Mouse (Mus musculus) retina, postnatal 1 day (tissue): Measurements from ENCODE around the gene Gm13290.
"Not testable (repeated sequence)": the region's sequence is repeated elsewhere in the genome, so short reads cannot be mapped to it uniquely, and the experiment has no call there.

Experiments
- DNase-seq: peaks from one replicate; pipeline ENCODE4 v3.0.0-alpha.2; 2012

Gene Gm13290

DNA sequence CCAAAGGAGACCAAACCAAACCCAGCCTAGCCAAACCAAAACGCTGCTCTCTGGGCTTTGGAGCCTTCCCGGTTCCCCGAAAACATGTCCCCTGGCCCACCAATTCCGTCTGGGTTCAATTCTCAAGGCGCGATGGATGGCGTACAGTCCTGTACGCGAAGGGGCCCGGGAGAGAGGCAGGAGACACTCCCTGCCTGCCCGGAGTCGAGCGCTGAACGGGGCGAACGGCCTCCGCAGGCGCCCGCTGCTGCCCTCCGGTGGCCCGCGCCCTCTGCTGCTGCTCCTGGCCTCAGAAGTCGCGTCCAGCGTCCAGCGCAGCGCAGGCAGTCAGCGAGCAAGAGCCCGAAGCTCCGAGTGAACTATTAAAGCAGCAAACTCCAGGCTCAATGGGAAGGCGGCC is 8.7 kb downstream of the Gm13290 start:
- DNase-seq: not testable (repeated sequence)

DNA sequence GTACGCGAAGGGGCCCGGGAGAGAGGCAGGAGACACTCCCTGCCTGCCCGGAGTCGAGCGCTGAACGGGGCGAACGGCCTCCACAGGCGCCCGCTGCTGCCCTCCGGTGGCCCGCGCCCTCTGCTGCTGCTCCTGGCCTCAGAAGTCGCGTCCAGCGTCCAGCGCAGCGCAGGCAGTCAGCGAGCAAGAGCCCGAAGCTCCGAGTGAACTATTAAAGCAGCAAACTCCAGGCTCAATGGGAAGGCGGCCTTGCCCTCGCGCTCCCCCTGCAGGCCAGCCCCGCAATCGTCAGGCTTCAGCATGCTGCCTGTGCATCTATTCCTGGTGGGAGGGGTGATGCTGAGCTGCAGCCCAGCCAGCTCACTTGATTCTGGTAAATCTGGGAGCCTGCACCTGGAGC is 11.8 kb downstream of the Gm13290 start, which contains the start of gene Gm13276:
TSS of gene Gm13276 (plus strand) at position 301 of the 400 bp plus-strand sequence.
- not testable (repeated sequence) for DNase-seq

DNA sequence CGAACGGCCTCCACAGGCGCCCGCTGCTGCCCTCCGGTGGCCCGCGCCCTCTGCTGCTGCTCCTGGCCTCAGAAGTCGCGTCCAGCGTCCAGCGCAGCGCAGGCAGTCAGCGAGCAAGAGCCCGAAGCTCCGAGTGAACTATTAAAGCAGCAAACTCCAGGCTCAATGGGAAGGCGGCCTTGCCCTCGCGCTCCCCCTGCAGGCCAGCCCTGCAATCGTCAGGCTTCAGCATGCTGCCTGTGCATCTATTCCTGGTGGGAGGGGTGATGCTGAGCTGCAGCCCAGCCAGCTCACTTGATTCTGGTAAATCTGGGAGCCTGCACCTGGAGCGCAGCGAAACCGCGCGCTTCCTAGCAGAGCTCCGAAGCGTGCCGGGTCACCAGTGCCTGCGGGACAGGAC is 14.8 kb downstream of the Gm13290 start, which contains the start of gene Gm13277:
TSS of gene Gm13277 (plus strand) at position 231 of the 400 bp plus-strand sequence.
- DNase-seq: not testable (repeated sequence)

DNA sequence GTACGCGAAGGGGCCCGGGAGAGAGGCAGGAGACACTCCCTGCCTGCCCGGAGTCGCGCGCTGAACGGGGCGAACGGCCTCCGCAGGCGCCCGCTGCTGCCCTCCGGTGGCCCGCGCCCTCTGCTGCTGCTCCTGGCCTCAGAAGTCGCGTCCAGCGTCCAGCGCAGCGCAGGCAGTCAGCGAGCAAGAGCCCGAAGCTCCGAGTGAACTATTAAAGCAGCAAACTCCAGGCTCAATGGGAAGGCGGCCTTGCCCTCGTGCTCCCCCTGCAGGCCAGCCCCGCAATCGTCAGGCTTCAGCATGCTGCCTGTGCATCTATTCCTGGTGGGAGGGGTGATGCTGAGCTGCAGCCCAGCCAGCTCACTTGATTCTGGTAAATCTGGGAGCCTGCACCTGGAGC is 17.6 kb downstream of the Gm13290 start, which contains the start of gene Gm13278:
TSS of gene Gm13278 (plus strand) at position 301 of the 400 bp plus-strand sequence.
- not testable (repeated sequence) for DNase-seq

DNA sequence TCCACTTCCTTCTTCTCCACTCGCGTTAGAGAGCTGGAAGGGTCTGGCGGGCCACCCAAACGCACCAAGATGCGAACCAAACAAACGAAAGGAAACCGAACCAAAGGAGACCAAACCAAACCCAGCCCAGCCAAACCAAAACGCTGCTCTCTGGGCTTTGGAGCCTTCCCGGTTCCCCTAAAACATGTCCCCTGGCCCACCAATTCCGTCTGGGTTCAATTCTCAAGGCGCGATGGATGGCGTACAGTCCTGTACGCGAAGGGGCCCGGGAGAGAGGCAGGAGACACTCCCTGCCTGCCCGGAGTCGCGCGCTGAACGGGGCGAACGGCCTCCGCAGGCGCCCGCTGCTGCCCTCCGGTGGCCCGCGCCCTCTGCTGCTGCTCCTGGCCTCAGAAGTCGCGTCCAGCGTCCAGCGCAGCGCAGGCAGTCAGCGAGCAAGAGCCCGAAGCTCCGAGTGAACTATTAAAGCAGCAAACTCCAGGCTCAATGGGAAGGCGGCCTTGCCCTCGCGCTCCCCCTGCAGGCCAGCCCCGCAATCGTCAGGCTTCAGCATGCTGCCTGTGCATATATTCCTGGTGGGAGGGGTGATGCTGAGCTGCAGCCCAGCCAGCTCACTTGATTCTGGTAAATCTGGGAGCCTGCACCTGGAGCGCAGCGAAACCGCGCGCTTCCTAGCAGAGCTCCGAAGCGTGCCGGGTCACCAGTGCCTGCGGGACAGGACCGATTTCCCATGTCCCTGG is 20.5 kb downstream of the Gm13290 start, which contains the start of gene Gm13275:
TSS of gene Gm13275 (plus strand) at position 552 of the 740 bp plus-strand sequence.
- not testable (repeated sequence) for DNase-seq

DNA sequence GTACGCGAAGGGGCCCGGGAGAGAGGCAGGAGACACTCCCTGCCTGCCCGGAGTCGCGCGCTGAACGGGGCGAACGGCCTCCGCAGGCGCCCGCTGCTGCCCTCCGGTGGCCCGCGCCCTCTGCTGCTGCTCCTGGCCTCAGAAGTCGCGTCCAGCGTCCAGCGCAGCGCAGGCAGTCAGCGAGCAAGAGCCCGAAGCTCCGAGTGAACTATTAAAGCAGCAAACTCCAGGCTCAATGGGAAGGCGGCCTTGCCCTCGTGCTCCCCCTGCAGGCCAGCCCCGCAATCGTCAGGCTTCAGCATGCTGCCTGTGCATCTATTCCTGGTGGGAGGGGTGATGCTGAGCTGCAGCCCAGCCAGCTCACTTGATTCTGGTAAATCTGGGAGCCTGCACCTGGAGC is 23.5 kb downstream of the Gm13290 start, which contains the start of gene Gm13279:
TSS of gene Gm13279 (plus strand) at position 301 of the 400 bp plus-strand sequence.
- not testable (repeated sequence) for DNase-seq

DNA sequence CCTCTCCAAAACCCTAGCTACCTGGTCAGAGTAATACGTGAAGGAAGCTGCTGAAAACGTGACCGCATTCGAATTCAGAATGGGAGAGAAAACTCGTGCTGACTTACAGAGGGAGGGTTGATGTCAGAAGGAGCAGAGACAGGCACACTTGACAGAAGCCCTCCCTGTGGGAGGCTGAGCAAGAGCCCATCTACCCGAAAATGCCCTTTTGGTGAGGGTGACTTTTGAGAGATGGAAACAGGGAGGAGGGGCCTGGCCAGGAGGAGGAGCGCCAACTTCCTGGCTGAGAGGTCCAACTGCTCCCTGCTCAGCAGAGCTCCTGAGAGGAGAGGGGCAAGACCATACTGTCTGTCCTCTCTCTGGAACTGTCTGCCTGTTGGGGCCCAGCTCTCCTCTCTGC is 25.7 kb downstream of the Gm13290 start, which contains the start of gene Gm13285:
TSS of gene Gm13285 (plus strand) at position 301 of the 400 bp plus-strand sequence.
- not testable (repeated sequence) for DNase-seq

DNA sequence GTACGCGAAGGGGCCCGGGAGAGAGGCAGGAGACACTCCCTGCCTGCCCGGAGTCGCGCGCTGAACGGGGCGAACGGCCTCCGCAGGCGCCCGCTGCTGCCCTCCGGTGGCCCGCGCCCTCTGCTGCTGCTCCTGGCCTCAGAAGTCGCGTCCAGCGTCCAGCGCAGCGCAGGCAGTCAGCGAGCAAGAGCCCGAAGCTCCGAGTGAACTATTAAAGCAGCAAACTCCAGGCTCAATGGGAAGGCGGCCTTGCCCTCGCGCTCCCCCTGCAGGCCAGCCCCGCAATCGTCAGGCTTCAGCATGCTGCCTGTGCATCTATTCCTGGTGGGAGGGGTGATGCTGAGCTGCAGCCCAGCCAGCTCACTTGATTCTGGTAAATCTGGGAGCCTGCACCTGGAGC is 29.3 kb downstream of the Gm13290 start, which contains the start of gene Gm13287:
TSS of gene Gm13287 (plus strand) at position 301 of the 400 bp plus-strand sequence.
- not testable (repeated sequence) for DNase-seq

DNA sequence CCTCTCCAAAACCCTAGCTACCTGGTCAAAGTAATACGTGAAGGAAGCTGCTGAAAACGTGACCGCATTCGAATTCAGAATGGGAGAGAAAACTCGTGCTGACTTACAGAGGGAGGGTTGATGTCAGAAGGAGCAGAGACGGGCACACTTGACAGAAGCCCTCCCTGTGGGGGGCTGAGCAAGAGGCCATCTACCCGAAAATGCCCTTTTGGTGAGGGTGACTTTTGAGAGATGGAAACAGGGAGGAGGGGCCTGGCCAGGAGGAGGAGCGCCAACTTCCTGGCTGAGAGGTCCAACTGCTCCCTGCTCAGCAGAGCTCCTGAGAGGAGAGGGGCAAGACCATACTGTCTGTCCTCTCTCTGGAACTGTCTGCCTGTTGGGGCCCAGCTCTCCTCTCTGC is 31.6 kb downstream of the Gm13290 start, which contains the start of gene Gm13288:
TSS of gene Gm13288 (plus strand) at position 301 of the 400 bp plus-strand sequence.
- DNase-seq: not testable (repeated sequence)

DNA sequence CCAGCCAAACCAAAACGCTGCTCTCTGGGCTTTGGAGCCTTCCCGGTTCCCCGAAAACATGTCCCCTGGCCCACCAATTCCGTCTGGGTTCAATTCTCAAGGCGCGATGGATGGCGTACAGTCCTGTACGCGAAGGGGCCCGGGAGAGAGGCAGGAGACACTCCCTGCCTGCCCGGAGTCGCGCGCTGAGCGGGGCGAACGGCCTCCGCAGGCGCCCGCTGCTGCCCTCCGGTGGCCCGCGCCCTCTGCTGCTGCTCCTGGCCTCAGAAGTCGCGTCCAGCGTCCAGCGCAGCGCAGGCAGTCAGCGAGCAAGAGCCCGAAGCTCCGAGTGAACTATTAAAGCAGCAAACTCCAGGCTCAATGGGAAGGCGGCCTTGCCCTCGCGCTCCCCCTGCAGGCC is 32.1 kb downstream of the Gm13290 start:
- DNase-seq: not testable (repeated sequence)

DNA sequence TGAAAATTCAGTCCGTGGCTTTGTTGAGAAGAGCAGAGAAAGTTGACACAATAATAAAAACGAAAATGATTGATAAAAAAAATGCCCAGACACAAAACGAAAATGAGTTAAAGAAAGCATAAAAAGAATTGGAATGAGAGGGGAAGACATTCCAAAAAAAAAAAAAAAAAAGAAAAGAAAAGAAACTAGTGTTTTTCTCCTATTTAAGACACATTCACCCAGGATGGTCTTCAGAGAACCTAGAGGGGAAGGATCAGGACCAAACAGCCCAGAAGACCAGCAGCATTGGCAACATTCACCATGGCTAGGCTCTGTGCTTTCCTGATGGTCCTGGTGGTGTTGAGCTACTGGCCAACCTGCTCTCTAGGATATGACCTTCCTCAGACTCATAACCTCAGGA is 42.3 kb downstream of the Gm13290 start, which contains the start of gene Ifna7:
TSS of gene Ifna7 (plus strand) at position 301 of the 400 bp plus-strand sequence.
- no peak for DNase-seq

DNA sequence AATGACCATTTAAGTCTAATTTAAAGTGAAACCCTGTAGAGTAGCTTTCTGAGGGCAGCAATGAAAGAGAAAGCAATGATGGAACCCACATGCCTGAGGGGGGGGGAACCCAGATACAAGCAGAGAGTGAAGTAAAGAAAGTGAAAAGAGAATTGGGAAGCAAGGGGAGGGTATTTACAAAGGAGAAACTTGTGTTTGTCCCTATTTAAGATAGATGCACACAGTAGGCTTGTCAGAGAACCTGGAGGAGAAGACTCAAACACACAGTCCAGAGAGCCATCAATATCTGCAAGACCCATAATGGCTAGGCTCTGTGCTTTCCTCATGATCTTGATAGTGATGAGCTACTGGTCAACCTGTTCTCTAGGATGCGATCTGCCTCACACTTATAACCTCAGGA is 46.0 kb downstream of the Gm13290 start, which contains the start of gene Ifna11:
TSS of gene Ifna11 (plus strand) at position 301 of the 400 bp plus-strand sequence.
- DNase-seq: no peak

DNA sequence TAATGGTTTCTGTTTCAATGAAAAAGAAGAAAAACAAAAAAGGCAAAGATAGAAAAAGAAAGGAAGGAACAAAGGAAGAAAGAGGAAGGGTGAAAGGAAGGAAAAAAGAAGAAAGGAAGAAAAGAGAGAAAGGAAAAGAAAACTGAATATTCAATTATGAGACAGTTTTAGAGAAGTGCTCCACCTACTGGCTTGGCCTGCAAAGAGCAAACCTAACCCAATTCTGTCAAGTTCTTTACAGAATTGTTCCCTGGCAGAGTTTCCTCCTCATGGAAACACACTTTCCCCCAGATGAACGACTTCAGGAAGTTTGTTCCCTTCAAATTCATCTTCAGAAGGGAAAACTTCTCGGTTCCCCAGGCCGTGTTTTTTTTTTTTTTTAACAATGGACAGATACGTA is 49.4 kb downstream of the Gm13290 start:
- peak; percentile 48 for DNase-seq
